Mouse (Mus musculus): Measurements from ENCODE around the gene Vav3. TPM values are rescaled to one million over a fixed set of nuclear protein-coding genes. Genes with fewer than 3 reads are reported as not detected.
A peak's percentile ranks its signal among the peaks of the same experiment; 100 is the strongest.

The Vav3 gene
- polyA plus RNA-seq, 1 experiment from 2014 or later = 18.4 TPM

DNA sequence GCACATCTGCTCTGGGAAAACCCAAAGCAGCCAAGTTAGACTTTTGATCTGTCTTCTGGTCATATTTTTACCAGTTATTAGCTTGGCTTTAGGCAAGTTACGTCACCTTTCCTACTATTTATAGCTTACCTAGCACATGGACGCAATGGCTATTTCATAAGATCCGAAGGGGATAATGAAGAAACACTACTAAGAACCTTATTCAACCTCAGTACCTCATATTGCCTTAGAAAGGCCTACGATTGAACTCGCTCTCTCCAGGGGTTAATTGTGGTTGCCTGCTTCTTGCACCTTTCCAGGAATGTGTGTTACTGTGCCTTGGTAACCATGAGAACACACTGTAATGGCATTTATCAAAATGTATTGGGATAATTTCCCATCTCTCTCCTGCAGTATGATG, 61.1 kb downstream of the Vav3 start:
- no peaks in the 10 kb centered on the region for H3K4me1 ChIP-seq (ENCODE audit: control insufficient read depth, insufficient read depth, low read length)

DNA sequence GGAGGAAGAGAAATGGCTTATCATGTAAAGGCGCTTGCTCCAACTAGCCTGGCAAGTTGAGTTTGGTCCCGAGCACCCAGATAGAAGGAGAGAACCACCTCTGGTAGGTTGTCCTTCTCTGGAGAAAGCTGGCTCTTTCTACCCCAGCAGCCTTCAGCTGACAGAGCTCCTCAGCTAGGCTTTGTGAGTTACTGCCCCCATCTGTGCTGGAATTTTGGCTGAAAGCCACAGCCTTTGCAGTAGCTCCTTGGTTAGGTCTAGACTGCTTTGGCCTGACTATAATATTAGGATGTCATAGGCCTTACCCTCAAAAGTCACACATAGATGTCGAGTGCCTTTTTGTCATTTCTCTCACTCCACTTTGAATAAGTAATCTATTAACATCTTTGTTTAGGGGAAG, 70.8 kb downstream of the Vav3 start:
- ATAC-seq (ENCODE audit: low FRiP score) = no peak

More for the DNA sequence above, 61.1 kb downstream of the Vav3 start:
- Histone ChIP-seq H3K36me3 (ENCODE audit: control insufficient read depth, insufficient read depth, low read length) (no peaks in the 10 kb centered on the region), H3K9ac (ENCODE audit: low read length) (no peak overlapping the region), H3K4me2 (no peak overlapping the region), H3K9me3 (ENCODE audit: control insufficient read depth, low read length) (no peaks in the 10 kb centered on the region), H3K27me3 (ENCODE audit: control insufficient read depth, insufficient read depth, low read length) (no peaks in the 10 kb centered on the region), H3K27ac (ENCODE audit: low read depth, low read length) (no peak overlapping the region), H3K4me3 (ENCODE audit: low read depth, low read length) (no peak overlapping the region)
- no peak for ATAC-seq (ENCODE audit: low FRiP score)
- WGBS = 91% methylated on average over 5 of the region's 5 CpGs
- DNase-seq (ENCODE audit: low spot score, missing footprints) = no peak

DNA sequence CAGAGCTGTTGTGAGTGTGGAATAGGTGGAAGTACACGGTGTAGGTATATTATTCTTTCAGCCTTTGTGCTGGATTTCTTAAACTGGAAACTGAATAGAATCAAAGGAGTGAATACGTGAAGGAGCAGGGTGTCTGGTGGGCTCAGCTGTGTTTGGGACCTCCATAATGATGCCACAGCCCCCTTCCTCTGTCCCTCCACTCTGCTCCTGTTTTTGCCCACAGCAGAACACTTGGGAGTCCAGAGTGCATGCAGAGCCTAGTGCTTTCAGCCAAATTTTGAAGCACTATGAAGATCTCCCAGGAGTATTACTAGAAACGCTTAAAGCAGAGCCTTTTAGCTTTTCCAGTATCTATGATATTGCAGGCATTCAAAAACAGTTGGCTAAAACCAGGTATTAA, 80.0 kb downstream of the Vav3 start:
- no peak for ATAC-seq (ENCODE audit: low FRiP score)
- Histone ChIP-seq H3K27ac (ENCODE audit: low read depth, low read length) (no peak overlapping the region), H3K36me3 (ENCODE audit: control insufficient read depth, insufficient read depth, low read length) (no peaks in the 10 kb centered on the region), H3K4me3 (ENCODE audit: low read depth, low read length) (no peak overlapping the region), H3K9me3 (ENCODE audit: control insufficient read depth, low read length) (no peaks in the 10 kb centered on the region), H3K27me3 (ENCODE audit: control insufficient read depth, insufficient read depth, low read length) (no peaks in the 10 kb centered on the region), H3K4me2 (no peak overlapping the region), H3K9ac (ENCODE audit: low read length) (no peak overlapping the region), H3K4me1 (ENCODE audit: control insufficient read depth, insufficient read depth, low read length) (no peaks in the 10 kb centered on the region)
- WGBS = 71% methylated on average over 3 of the region's 3 CpGs
- no peak for DNase-seq (ENCODE audit: low spot score, missing footprints)

More for the DNA sequence above, 70.8 kb downstream of the Vav3 start:
- Histone ChIP-seq H3K4me3 (ENCODE audit: low read depth, low read length) (no peak overlapping the region), H3K4me2 (no peak overlapping the region), H3K27me3 (ENCODE audit: control insufficient read depth, insufficient read depth, low read length) (no peaks in the 10 kb centered on the region), H3K4me1 (ENCODE audit: control insufficient read depth, insufficient read depth, low read length) (no peaks in the 10 kb centered on the region), H3K9me3 (ENCODE audit: control insufficient read depth, low read length) (no peaks in the 10 kb centered on the region), H3K9ac (ENCODE audit: low read length) (no peak overlapping the region), H3K36me3 (ENCODE audit: control insufficient read depth, insufficient read depth, low read length) (no peaks in the 10 kb centered on the region), H3K27ac (ENCODE audit: low read depth, low read length) (no peak overlapping the region)
- no peak for DNase-seq (ENCODE audit: low spot score, missing footprints)
- WGBS = 91% methylated on average over 3 of the region's 3 CpGs

DNA sequence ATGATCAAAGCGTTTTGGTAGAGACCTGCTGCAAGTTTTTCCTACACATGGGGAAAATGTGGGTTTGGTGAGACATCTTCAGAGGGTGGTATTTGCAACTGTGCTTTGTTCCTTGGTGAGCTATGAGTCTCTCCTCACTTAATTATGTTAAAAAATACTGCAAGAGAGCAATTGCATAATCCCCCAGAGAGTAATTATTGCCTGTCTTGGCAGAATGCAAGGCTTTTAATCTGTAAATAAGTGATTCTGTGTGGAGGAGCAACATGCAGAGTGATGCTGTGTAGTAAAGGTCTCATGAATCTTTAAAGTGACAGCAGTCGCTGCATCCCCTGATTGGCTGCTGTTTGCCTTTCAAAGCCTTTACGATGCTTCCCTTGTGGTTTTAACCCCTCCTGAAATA, 80.6 kb downstream of the Vav3 start:
- no peak overlapping the region for H3K9ac ChIP-seq (ENCODE audit: low read length)
- no peaks in the 10 kb centered on the region for H3K36me3 ChIP-seq (ENCODE audit: control insufficient read depth, insufficient read depth, low read length)
- no peaks in the 10 kb centered on the region for H3K27me3 ChIP-seq (ENCODE audit: control insufficient read depth, insufficient read depth, low read length)
- DNase-seq (ENCODE audit: low spot score, missing footprints) = no peak
- 63% methylated on average over 3 of the region's 3 CpGs for WGBS
- H3K4me1 ChIP-seq (ENCODE audit: control insufficient read depth, insufficient read depth, low read length) = no peaks in the 10 kb centered on the region
- H3K9me3 ChIP-seq (ENCODE audit: control insufficient read depth, low read length) = no peaks in the 10 kb centered on the region
- 0 out of 2 replicates have a peak, but pooled peaks have one; percentile 30 for ATAC-seq (ENCODE audit: low FRiP score)
- H3K4me2 ChIP-seq = no peak overlapping the region
- H3K4me3 ChIP-seq (ENCODE audit: low read depth, low read length) = no peak overlapping the region
- H3K27ac ChIP-seq (ENCODE audit: low read depth, low read length) = no peak overlapping the region

DNA sequence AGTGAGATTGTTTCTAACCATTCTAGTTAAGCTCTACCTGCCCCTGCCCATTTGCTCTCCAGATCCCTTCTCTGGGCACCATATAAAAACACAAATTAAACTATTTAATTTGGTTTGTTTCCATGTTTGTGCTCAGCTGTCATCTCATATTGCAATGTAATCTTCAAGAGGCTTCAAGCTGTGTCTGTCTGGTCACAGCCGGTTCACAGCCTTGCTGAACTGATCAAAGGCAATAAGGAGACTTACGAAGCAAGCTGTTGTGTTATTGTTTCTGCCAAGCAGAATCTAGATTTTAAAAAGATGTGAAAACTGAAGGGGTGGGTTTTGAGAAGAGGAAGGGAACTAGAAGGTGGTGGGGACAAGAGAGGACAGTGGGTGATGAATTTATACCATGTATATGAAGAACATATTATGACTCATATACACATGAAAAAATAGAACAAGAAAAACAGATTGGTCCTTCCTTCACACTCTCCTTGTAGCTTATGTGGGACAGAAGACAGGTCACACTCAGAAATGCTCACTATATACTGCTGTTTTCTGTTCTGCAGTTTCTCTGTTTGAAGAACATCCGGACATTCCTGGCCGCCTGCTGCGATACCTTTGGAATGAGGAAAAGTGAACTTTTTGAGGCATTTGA, 83.1 kb downstream of the Vav3 start:
- ATAC-seq (ENCODE audit: low FRiP score) (no peak), DNase-seq (ENCODE audit: low spot score, missing footprints) (no peak)
- no peak overlapping the region for H3K9ac ChIP-seq (ENCODE audit: low read length)
- no peaks in the 10 kb centered on the region for H3K27me3 ChIP-seq (ENCODE audit: control insufficient read depth, insufficient read depth, low read length)
- no peak overlapping the region for H3K27ac ChIP-seq (ENCODE audit: low read depth, low read length)
- H3K4me2 ChIP-seq = no peak overlapping the region
- no peaks in the 10 kb centered on the region for H3K9me3 ChIP-seq (ENCODE audit: control insufficient read depth, low read length)
- no peaks in the 10 kb centered on the region for H3K36me3 ChIP-seq (ENCODE audit: control insufficient read depth, insufficient read depth, low read length)
- no peak overlapping the region for H3K4me3 ChIP-seq (ENCODE audit: low read depth, low read length)
- H3K4me1 ChIP-seq (ENCODE audit: control insufficient read depth, insufficient read depth, low read length) = no peaks in the 10 kb centered on the region
- WGBS = 78% methylated on average over 5 of the region's 5 CpGs

DNA sequence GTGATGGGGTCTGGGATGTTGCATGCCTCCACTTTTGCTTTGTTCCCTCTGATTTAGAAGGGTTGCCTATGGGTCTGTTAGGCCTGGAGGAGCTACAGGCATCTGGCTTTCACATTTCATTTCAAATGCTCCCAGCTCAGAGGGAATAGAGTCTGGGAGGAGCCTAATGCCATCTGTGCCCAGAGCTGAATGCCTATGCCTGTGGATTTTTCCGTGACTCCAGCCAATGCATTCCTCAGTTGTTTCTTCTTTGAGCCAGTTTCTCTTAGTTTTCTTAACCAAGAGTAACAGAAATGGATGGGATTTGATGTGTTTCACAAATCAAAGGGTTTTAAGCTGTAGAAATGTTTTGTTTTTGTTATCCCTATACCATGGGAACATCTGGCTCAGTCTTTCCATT, 90.8 kb downstream of the Vav3 start:
- Histone ChIP-seq H3K36me3 (ENCODE audit: control insufficient read depth, insufficient read depth, low read length) (no peaks in the 10 kb centered on the region), H3K4me3 (ENCODE audit: low read depth, low read length) (no peak overlapping the region), H3K9ac (ENCODE audit: low read length) (no peak overlapping the region), H3K4me2 (no peak overlapping the region), H3K27ac (ENCODE audit: low read depth, low read length) (no peak overlapping the region), H3K9me3 (ENCODE audit: control insufficient read depth, low read length) (no peaks in the 10 kb centered on the region), H3K4me1 (ENCODE audit: control insufficient read depth, insufficient read depth, low read length) (no peaks in the 10 kb centered on the region), H3K27me3 (ENCODE audit: control insufficient read depth, insufficient read depth, low read length) (no peaks in the 10 kb centered on the region)
- DNase-seq (ENCODE audit: low spot score, missing footprints) (no peak), ATAC-seq (ENCODE audit: low FRiP score) (no peak)
- 78% methylated on average over 1 of the region's 1 CpGs for WGBS

DNA sequence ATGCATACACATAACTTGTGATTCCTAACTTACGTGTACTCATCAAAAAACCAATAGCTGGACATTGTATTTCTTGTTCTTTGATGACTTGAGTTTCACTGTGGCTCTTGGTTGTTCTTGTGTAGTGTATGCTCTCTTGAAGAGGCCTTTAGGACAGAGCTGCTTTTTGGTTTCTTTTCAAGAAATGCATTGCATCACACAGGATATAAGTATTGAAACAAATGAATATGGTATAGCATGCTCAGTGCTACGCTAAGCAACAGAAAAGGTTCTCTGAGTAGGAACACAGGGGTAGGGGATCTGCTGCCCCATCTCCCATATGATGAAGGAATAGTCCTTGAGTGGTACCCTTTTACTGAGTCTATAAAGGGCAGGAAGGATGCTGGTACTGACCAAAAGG, 98.1 kb downstream of the Vav3 start:
- Histone ChIP-seq H3K4me2 (no peak overlapping the region), H3K9me3 (ENCODE audit: control insufficient read depth, low read length) (no peaks in the 10 kb centered on the region), H3K36me3 (ENCODE audit: control insufficient read depth, insufficient read depth, low read length) (no peaks in the 10 kb centered on the region), H3K27me3 (ENCODE audit: control insufficient read depth, insufficient read depth, low read length) (no peaks in the 10 kb centered on the region), H3K9ac (ENCODE audit: low read length) (no peak overlapping the region), H3K4me1 (ENCODE audit: control insufficient read depth, insufficient read depth, low read length) (no peaks in the 10 kb centered on the region), H3K4me3 (ENCODE audit: low read depth, low read length) (no peak overlapping the region), H3K27ac (ENCODE audit: low read depth, low read length) (no peak overlapping the region)
- WGBS = 87% methylated on average over 2 of the region's 2 CpGs
- DNase-seq (ENCODE audit: low spot score, missing footprints) (no peak), ATAC-seq (ENCODE audit: low FRiP score) (no peak)

DNA sequence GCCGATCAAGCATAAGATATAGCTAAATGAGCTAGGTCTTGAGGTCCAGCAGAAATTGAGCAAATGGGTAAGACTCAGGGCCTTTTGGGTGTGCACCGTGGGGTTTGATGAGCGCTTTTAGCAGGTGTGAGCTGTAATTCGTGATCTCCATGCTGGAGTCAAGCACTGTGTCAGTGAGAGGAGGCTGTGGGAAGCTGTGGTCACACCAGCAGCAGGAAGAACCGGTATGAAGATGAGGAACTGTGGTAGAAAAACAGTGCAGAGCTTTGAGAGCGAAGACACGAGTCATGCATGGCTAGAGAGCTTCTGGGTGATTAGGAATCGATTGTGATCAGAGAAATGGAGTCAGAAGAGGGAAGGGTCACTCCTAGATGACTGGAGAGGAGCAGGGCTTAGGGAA, 98.8 kb downstream of the Vav3 start:
- 81% methylated on average over 8 of the region's 8 CpGs for WGBS
- no peaks in the 10 kb centered on the region for H3K4me1 ChIP-seq (ENCODE audit: control insufficient read depth, insufficient read depth, low read length)
- H3K4me2 ChIP-seq = no peak overlapping the region
- no peak overlapping the region for H3K27ac ChIP-seq (ENCODE audit: low read depth, low read length)
- ATAC-seq (ENCODE audit: low FRiP score) (no peak), DNase-seq (ENCODE audit: low spot score, missing footprints) (no peak)
- no peaks in the 10 kb centered on the region for H3K9me3 ChIP-seq (ENCODE audit: control insufficient read depth, low read length)
- no peak overlapping the region for H3K9ac ChIP-seq (ENCODE audit: low read length)
- no peak overlapping the region for H3K4me3 ChIP-seq (ENCODE audit: low read depth, low read length)
- H3K27me3 ChIP-seq (ENCODE audit: control insufficient read depth, insufficient read depth, low read length) = no peaks in the 10 kb centered on the region
- H3K36me3 ChIP-seq (ENCODE audit: control insufficient read depth, insufficient read depth, low read length) = no peaks in the 10 kb centered on the region

DNA sequence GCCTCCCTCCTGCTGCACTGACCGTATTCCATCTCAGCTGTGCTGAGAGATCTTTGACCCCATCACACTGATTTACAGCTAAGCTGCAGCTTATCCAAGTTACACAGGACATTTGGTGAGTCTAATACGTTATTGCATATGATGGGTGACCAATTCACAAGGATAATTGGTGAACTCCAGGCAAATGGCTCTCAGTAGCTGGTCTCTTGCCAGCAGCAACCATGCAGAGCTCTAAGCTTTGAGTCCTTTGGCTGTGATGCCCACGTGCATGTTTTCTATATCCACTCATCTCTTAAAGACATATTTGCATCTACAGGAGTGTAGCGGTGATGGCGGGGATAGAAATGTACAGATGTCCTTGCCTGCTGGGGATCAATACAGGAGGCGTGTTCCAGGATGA, 99.5 kb downstream of the Vav3 start:
- no peaks in the 10 kb centered on the region for H3K36me3 ChIP-seq (ENCODE audit: control insufficient read depth, insufficient read depth, low read length)
- H3K9ac ChIP-seq (ENCODE audit: low read length) = no peak overlapping the region
- no peaks in the 10 kb centered on the region for H3K4me1 ChIP-seq (ENCODE audit: control insufficient read depth, insufficient read depth, low read length)
- ATAC-seq (ENCODE audit: low FRiP score) = no peak
- no peak overlapping the region for H3K4me3 ChIP-seq (ENCODE audit: low read depth, low read length)
- H3K4me2 ChIP-seq = no peak overlapping the region
- WGBS = 84% methylated on average over 6 of the region's 6 CpGs
- no peaks in the 10 kb centered on the region for H3K9me3 ChIP-seq (ENCODE audit: control insufficient read depth, low read length)
- DNase-seq (ENCODE audit: low spot score, missing footprints) = peak; percentile 70
- H3K27me3 ChIP-seq (ENCODE audit: control insufficient read depth, insufficient read depth, low read length) = no peaks in the 10 kb centered on the region
- no peak overlapping the region for H3K27ac ChIP-seq (ENCODE audit: low read depth, low read length)
